Comparison of ENCODE assay signal across 24 mouse cellular contexts in genomic region chr19:6361291-6361690, GRCm38 (mm10).
"Had no signal": no experiment of that assay in that cellular context is flagged by ENCODE, and none has a peak within 500 bp of the region (broad histone marks: within the 10 kb centered on the region; RNA-seq: fewer than 3 reads in every experiment).

No protein-coding gene starts in this region.

- H3K9ac ChIP-seq: heart, embryonic 13.5 days; heart, embryonic 15.5 days; hindbrain, embryonic 12.5 days; hindbrain, embryonic 14.5 days; intestine, embryonic 15.5 days; limb, embryonic 12.5 days had no signal

- H3K4me3 ChIP-seq: heart, adult 2 months; heart, embryonic 13.5 days; heart, embryonic 15.5 days; hindbrain, embryonic 10.5 days; hindbrain, embryonic 12.5 days; intestine, embryonic 15.5 days; layer of hippocampus, adult 2 months; left cerebral cortex, adult 2 months; limb, embryonic 10.5 days; limb, embryonic 12.5 days had no signal

- DNase-seq: gastrocnemius, postnatal 14 days; heart, adult 2 months; heart, postnatal 4 days; kidney, adult 18-20 months; kidney, adult 8-10 months; kidney, postnatal 10 days; kidney, postnatal 25 days; kidney, postnatal 4 days; liver had no signal

- H3K27ac ChIP-seq: heart, adult 2 months; heart, embryonic 13.5 days; heart, embryonic 15.5 days; hindbrain, embryonic 10.5 days; hindbrain, embryonic 12.5 days; hindbrain, embryonic 14.5 days; intestine, embryonic 15.5 days; layer of hippocampus, adult 2 months; left cerebral cortex, adult 2 months; limb, embryonic 10.5 days; limb, embryonic 12.5 days had no signal

- H3K27me3 ChIP-seq: heart, embryonic 13.5 days; heart, embryonic 15.5 days; hindbrain, embryonic 12.5 days; intestine, embryonic 15.5 days; limb, embryonic 12.5 days had no signal

- ATAC-seq: hindbrain, embryonic 16.5 days; inflammation-experienced regulatory T-cells, adult 6 months; intestine, embryonic 15.5 days; intestine, postnatal 0 days had no signal

- H3K4me2 ChIP-seq: heart, embryonic 11.5 days; heart, embryonic 13.5 days; heart, embryonic 15.5 days; hindbrain, embryonic 12.5 days; hindbrain, embryonic 14.5 days; intestine, embryonic 15.5 days; limb, embryonic 12.5 days; liver, embryonic 11.5 days had no signal

- H3K9me3 ChIP-seq: heart, embryonic 13.5 days; heart, embryonic 15.5 days; hindbrain, embryonic 10.5 days; hindbrain, embryonic 12.5 days; intestine, embryonic 15.5 days; limb, embryonic 10.5 days; limb, embryonic 12.5 days had no signal
